Mouse (Mus musculus) adrenal gland, adult 18-20 months (tissue): Measurements from ENCODE around the gene Olfr316. TPM values are rescaled to one million over a fixed set of nuclear protein-coding genes. Genes with fewer than 3 reads are reported as not detected.
"Not testable (repeated sequence)": the region's sequence is repeated elsewhere in the genome, so short reads cannot be mapped to it uniquely, and the experiment has no call there.

Source experiments
- DNase-seq, 2 experiments: peaks; one replicate each; pipeline ENCODE4 v3.0.0; 2021 to 2022; ENCODE audit warnings: low spot score in 2 of 2
- long read RNA-seq, 2 experiments: library from polyadenylated mRNA; stranded (forward); transcript quantifications; one replicate each; pipeline ENCODE4 v2.0.0; 2021
- total RNA-seq, 2 experiments: library from RNA; stranded (reverse); gene quantifications; 1 replicate in 1 of 2; 2 replicates in 1 of 2; pipeline ENCODE4 v1.2.3; 2021

Olfr316 gene
- not detected for total RNA-seq
- long read RNA-seq, experiment 1: 0 reads
- long read RNA-seq, experiment 2: 0 reads

GRCm38 (mm10) chr11:58752434-58752833, at the start of gene Olfr316:
TSS of gene Olfr316 (plus strand) at chr11:58752734.
- DNase-seq: no peak

- no peak for DNase-seq
Measured at GRCm38 (mm10) chr11:58709086-58709485, 43.4 kb upstream of the Olfr316 start.

GRCm38 (mm10) chr11:58717723-58718122, 34.8 kb upstream of the Olfr316 start:
- not testable (repeated sequence) for DNase-seq

- DNase-seq: no peak
Measured at GRCm38 (mm10) chr11:58719701-58720100, 32.8 kb upstream of the Olfr316 start.

GRCm38 (mm10) chr11:58723914-58724313, 28.6 kb upstream of the Olfr316 start, which contains the start of gene Olfr318:
TSS of gene Olfr318 (minus strand) at chr11:58724014.
- no peak for DNase-seq

GRCm38 (mm10) chr11:58727896-58728650, 24.5 kb upstream of the Olfr316 start:
- not testable (repeated sequence) for DNase-seq

GRCm38 (mm10) chr11:58733372-58733771, 19.2 kb upstream of the Olfr316 start:
- DNase-seq: no peak

GRCm38 (mm10) chr11:58738792-58739262, 13.7 kb upstream of the Olfr316 start, which contains the start of gene Olfr317:
TSS of gene Olfr317 (minus strand) at chr11:58739212.
- no peak for DNase-seq

GRCm38 (mm10) chr11:58751096-58751495, 1.4 kb upstream of the Olfr316 start:
- DNase-seq: not testable (repeated sequence)

- DNase-seq: no peak
Measured at GRCm38 (mm10) chr11:58772888-58773287, 20.4 kb downstream of the Olfr316 start, which contains the start of gene Olfr315. TSS of gene Olfr315 (plus strand) at chr11:58773188.

- no peak for DNase-seq
Measured at GRCm38 (mm10) chr11:58782480-58783089, 30.1 kb downstream of the Olfr316 start, which contains the start of gene Olfr314. TSS of gene Olfr314 (plus strand) at chr11:58782952.

GRCm38 (mm10) chr11:58784182-58784581, 31.6 kb downstream of the Olfr316 start:
- no peak for DNase-seq

- no peak for DNase-seq
Measured at GRCm38 (mm10) chr11:58787651-58788050, 35.1 kb downstream of the Olfr316 start.

- no peak for DNase-seq
Measured at GRCm38 (mm10) chr11:58788346-58788745, 35.8 kb downstream of the Olfr316 start.

GRCm38 (mm10) chr11:58789532-58789931, 37.0 kb downstream of the Olfr316 start:
- DNase-seq: no peak

GRCm38 (mm10) chr11:58790053-58790452, 37.5 kb downstream of the Olfr316 start:
- DNase-seq: no peak

GRCm38 (mm10) chr11:58790646-58791045, 38.1 kb downstream of the Olfr316 start:
- DNase-seq: no peak

- no peak for DNase-seq
Measured at GRCm38 (mm10) chr11:58795856-58796255, 43.3 kb downstream of the Olfr316 start.

GRCm38 (mm10) chr11:58796850-58797249, 44.3 kb downstream of the Olfr316 start:
- DNase-seq: no peak

- DNase-seq: no peak
Measured at GRCm38 (mm10) chr11:58799747-58800146, 47.2 kb downstream of the Olfr316 start.

GRCm38 (mm10) chr11:58801558-58802228, 49.2 kb downstream of the Olfr316 start, which contains the start of gene Fam183b:
TSS of gene Fam183b (minus strand) at chr11:58801960.
- DNase-seq: no peak
